Mouse (Mus musculus): Measurements from ENCODE around the gene Bola1. TPM values are rescaled to one million over a fixed set of nuclear protein-coding genes. Genes with fewer than 3 reads are reported as not detected.

Gene Bola1
- total and polyA plus RNA-seq, 3 experiments = 47.6 to 57.0 (median 56.5) TPM

GRCm38 (mm10) chr3:96222774-96223173 lies 3.3 kb upstream of the Bola1 start:
- H3K4me3 ChIP-seq (replicated peaks in 1 of 3; ENCODE audit: low read depth in 2 of 3, low read length in 2 of 3, poor library complexity in 1 of 3) = peak overlapping the region; percentile 2 to 29 (median 23)
- no peaks in the 10 kb centered on the region for H3K9me3 ChIP-seq (replicated peaks; ENCODE audit: low read length)
- peak overlapping the region; percentile 76 for H3K4me2 ChIP-seq (ENCODE audit: insufficient read depth, low read depth, poor library complexity, severe bottlenecking)
- in situ Hi-C loops (cut with MboI; ENCODE audit: low pct_ligation_motif_present, low pct_unique_long_range_greater_than_20kb, low sequenced_read_pairs) (loop anchor here (10.0 kb wide), 2 partner anchors 258 to 568 kb away; partner anchors contain the start of gene Mcl1), dilution Hi-C loops (cut with MboI; ENCODE audit: extremely low pct_ligation_motif_present, extremely low pct_unique_long_range_greater_than_20kb, low sequenced_read_pairs) (no loop called here)
- DNase-seq (ENCODE audit: extremely low read depth) = no peak
- H3K9ac ChIP-seq (ENCODE audit: insufficient read depth, low read depth) = peak overlapping the region; percentile 71
- TF ChIP-seq MXI1 (IDR thresholded peaks at IDR 0.05; ENCODE audit: low read depth, low read length) (no peak), ELF1 (IDR thresholded peaks at IDR 0.05; ENCODE audit: low read depth, low read length) (no peak), MAX (IDR thresholded peaks at IDR 0.05; ENCODE audit: low read length) (no peak), USF1 (IDR thresholded peaks at IDR 0.05; ENCODE audit: low read depth, low read length) (no peak)
- peak overlapping the region; percentile 38; the same call in 1 of the 2 replicates for H3K27ac ChIP-seq (ENCODE audit: insufficient read depth, low read depth)
- H3K4me1 ChIP-seq (ENCODE audit: control insufficient read depth in 1 of 2, insufficient read depth in 2 of 2) = peaks cover 14 to 63% of the 10 kb centered on the region in 2 experiments
- no peaks in the 10 kb centered on the region for H3K36me3 ChIP-seq (replicated peaks in 1 of 2; ENCODE audit: control insufficient read depth in 1 of 2, insufficient read depth in 1 of 2, low read length in 1 of 2)
- peaks cover 16% of the 10 kb centered on the region for H3K79me2 ChIP-seq (replicated peaks; ENCODE audit: control insufficient read depth, extremely low read depth, insufficient read depth, poor library complexity, severe bottlenecking)
- H3K27me3 ChIP-seq (replicated peaks) = no peaks in the 10 kb centered on the region

GRCm38 (mm10) chr3:96221640-96222038 lies 2.1 kb upstream of the Bola1 start:
- H3K27me3 ChIP-seq (replicated peaks) = no peaks in the 10 kb centered on the region
- H3K4me2 ChIP-seq (ENCODE audit: insufficient read depth, low read depth, poor library complexity, severe bottlenecking) = peak overlapping the region; percentile 76
- TF ChIP-seq CHD1 (IDR thresholded peaks at IDR 0.05; ENCODE audit: low read depth, low read length) (peak; percentile 59; the same call in 1 of the 2 replicates), ZMIZ1 (IDR thresholded peaks at IDR 0.05; ENCODE audit: low read depth, low read length) (no peak)
- H3K4me3 ChIP-seq (replicated peaks in 1 of 3; ENCODE audit: low read depth in 2 of 3, low read length in 2 of 3, poor library complexity in 1 of 3) = peak overlapping the region; percentile 54 to 75 (median 62)
- peaks cover 11 to 52% of the 10 kb centered on the region in 2 experiments for H3K4me1 ChIP-seq (ENCODE audit: control insufficient read depth in 1 of 2, insufficient read depth in 2 of 2)
- dilution Hi-C loops (cut with MboI; ENCODE audit: extremely low pct_ligation_motif_present, extremely low pct_unique_long_range_greater_than_20kb, low sequenced_read_pairs) = no loop called here
- no peaks in the 10 kb centered on the region for H3K9me3 ChIP-seq (replicated peaks; ENCODE audit: low read length)
- H3K79me2 ChIP-seq (replicated peaks; ENCODE audit: control insufficient read depth, extremely low read depth, insufficient read depth, poor library complexity, severe bottlenecking) = peaks cover 16% of the 10 kb centered on the region
- no peaks in the 10 kb centered on the region for H3K36me3 ChIP-seq (replicated peaks in 1 of 2; ENCODE audit: control insufficient read depth in 1 of 2, insufficient read depth in 1 of 2, low read length in 1 of 2)
- in situ Hi-C loops (cut with MboI; ENCODE audit: low pct_ligation_motif_present, low pct_unique_long_range_greater_than_20kb, low sequenced_read_pairs) = loop anchor here (10.0 kb wide), 2 partner anchors 257 to 567 kb away; partner anchors contain the start of gene Mcl1
- H3K27ac ChIP-seq (ENCODE audit: insufficient read depth, low read depth) = peak overlapping the region; percentile 92
- peak overlapping the region; percentile 71 for H3K9ac ChIP-seq (ENCODE audit: insufficient read depth, low read depth)
- no peak for DNase-seq (ENCODE audit: extremely low read depth)

- Histone ChIP-seq H3K79me2 (replicated peaks; ENCODE audit: control insufficient read depth, extremely low read depth, insufficient read depth, poor library complexity, severe bottlenecking) (peaks cover 16% of the 10 kb centered on the region), H3K27me3 (replicated peaks) (no peaks in the 10 kb centered on the region), H3K4me2 (ENCODE audit: insufficient read depth, low read depth, poor library complexity, severe bottlenecking) (peak within 1 kb of the TSS; percentile 76), H3K36me3 (replicated peaks in 1 of 2; ENCODE audit: control insufficient read depth in 1 of 2, insufficient read depth in 1 of 2, low read length in 1 of 2) (no peaks in the 10 kb centered on the region), H3K4me1 (ENCODE audit: control insufficient read depth in 1 of 2, insufficient read depth in 2 of 2) (peaks cover 11 to 45% of the 10 kb centered on the region in 2 experiments), H3K27ac (ENCODE audit: insufficient read depth, low read depth) (peak within 1 kb of the TSS; percentile 99), H3K9me3 (replicated peaks; ENCODE audit: low read length) (no peaks in the 10 kb centered on the region), H3K9ac (ENCODE audit: insufficient read depth, low read depth) (peak within 1 kb of the TSS; percentile 99), H3K4me3 (replicated peaks in 1 of 3; ENCODE audit: low read depth in 2 of 3, low read length in 2 of 3, poor library complexity in 1 of 3) (peak within 1 kb of the TSS; percentile 62 to 75 (median 75))
- in situ Hi-C loops (cut with MboI; ENCODE audit: low pct_ligation_motif_present, low pct_unique_long_range_greater_than_20kb, low sequenced_read_pairs) (loop anchor here (10.0 kb wide), 2 partner anchors 256 to 566 kb away; partner anchors contain the start of gene Mcl1), dilution Hi-C loops (cut with MboI; ENCODE audit: extremely low pct_ligation_motif_present, extremely low pct_unique_long_range_greater_than_20kb, low sequenced_read_pairs) (no loop called here)
- DNase-seq (ENCODE audit: extremely low read depth) = peak; percentile 97
- TF ChIP-seq KAT2A (IDR thresholded peaks at IDR 0.05; ENCODE audit: insufficient replicate concordance, low read length) (no peak), BHLHE40 (IDR thresholded peaks at IDR 0.05; ENCODE audit: low read depth, low read length) (no peak), POLR2AphosphoS2 (IDR thresholded peaks at IDR 0.05; ENCODE audit: low read depth, low read length) (peak; percentile 99), USF1 (IDR thresholded peaks at IDR 0.05; ENCODE audit: low read depth, low read length) (no peak), NRF1 (IDR thresholded peaks at IDR 0.05; ENCODE audit: low read depth, low read length) (peak; percentile 79), ZNF384 (IDR thresholded peaks at IDR 0.05; ENCODE audit: low read depth, low read length) (no peak), MAFK (IDR thresholded peaks at IDR 0.05; ENCODE audit: insufficient replicate concordance, low read length) (peak; percentile 68; the same call in 1 of the 2 replicates), ZKSCAN1 (IDR thresholded peaks at IDR 0.05; ENCODE audit: borderline replicate concordance, low read depth, low read length) (no peak), UBTF (IDR thresholded peaks at IDR 0.05; ENCODE audit: low read depth, low read length) (peak; percentile 86), EP300 (IDR thresholded peaks at IDR 0.05; ENCODE audit: low read length) (0 out of 2 replicates have a peak, but pooled peaks have one; percentile 35), CHD2 (IDR thresholded peaks at IDR 0.05; ENCODE audit: low read length) (0 out of 2 replicates have a peak, but pooled peaks have one; percentile 24), ELF1 (IDR thresholded peaks at IDR 0.05; ENCODE audit: low read depth, low read length) (peak; percentile 46; the same call in 1 of the 2 replicates), HCFC1 (IDR thresholded peaks at IDR 0.05; ENCODE audit: low read depth, low read length) (peak; percentile 65), TBP (conservative IDR thresholded peaks at IDR 0.05; ENCODE audit: low read depth, low read length) (peak; percentile 99), RAD21 (IDR thresholded peaks at IDR 0.05; ENCODE audit: low read depth, low read length) (no peak), USF2 (conservative IDR thresholded peaks at IDR 0.05; ENCODE audit: low read depth, low read length) (no peak), ZC3H11A (IDR thresholded peaks at IDR 0.05; ENCODE audit: low read depth, low read length) (no peak), ETS1 (conservative IDR thresholded peaks at IDR 0.05; ENCODE audit: low read depth, low read length) (no peak)
These were observed 1.5 kb upstream of the Bola1 start, which contains the start of the genes Hist2h2ac and Hist2h2be for GRCm38 (mm10) chr3:96220765-96221639. TSS of gene Hist2h2ac (minus strand) at chr3:96220880. TSS of gene Hist2h2be (plus strand) at chr3:96221119.

All from CH12.LX (cell line).